In the genomic region with DNA sequence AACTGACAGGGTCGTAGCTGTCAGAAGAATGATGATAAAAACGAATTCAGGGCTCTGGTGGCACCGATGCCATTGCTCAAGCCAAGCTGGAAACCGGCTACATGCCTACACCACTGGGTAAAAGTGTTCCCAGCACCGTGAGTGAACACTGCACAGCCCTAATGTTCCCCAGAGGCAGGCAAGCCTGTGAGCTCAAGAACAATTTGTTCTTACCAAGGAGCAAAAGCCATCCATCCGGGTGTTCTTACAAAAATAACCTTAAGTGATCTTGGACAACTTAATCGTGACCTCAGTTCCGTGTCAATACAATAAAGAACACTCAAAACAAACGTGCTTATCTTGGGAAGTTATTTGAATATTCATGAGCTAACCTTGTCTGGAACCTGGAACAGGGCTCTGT, we compare ENCODE assay signal across 13 mouse cellular contexts. TPM values are rescaled to one million over a fixed set of nuclear protein-coding genes. Genes with fewer than 3 reads are reported as not detected.
DNase-seq lines count a peak whose midpoint lies in the region; ATAC-seq and TF ChIP-seq lines count a peak whose summit lies in the region.
"Had no signal": no experiment of that assay in that cellular context is flagged by ENCODE, and none has a peak within 500 bp of the region (broad histone marks: within the 10 kb centered on the region; RNA-seq: fewer than 3 reads in every experiment).

No protein-coding gene starts in this region.

- no peak overlapping the region for H3K9ac ChIP-seq in hindbrain, embryonic 12.5 days
- H3K9ac ChIP-seq in ES-E14 (ENCODE audit: insufficient read depth, low read depth, low read length, poor library complexity, severe bottlenecking), result peak overlapping the region; percentile 18; the same call in 1 of the 2 replicates
- no peak overlapping the region for H3K9ac ChIP-seq in lung, embryonic 16.5 days (ENCODE audit: low read length)

- H3K27ac ChIP-seq in hindbrain, embryonic 10.5 days, result no peak overlapping the region
- no peak overlapping the region for H3K27ac ChIP-seq in hindbrain, embryonic 12.5 days
- no peak overlapping the region for H3K27ac ChIP-seq in ES-E14 (ENCODE audit: insufficient read depth, low read depth, low read length, poor library complexity, severe bottlenecking)
- H3K27ac ChIP-seq in lung, embryonic 16.5 days (ENCODE audit: low read length), result no peak overlapping the region
- H3K27ac ChIP-seq: left cerebral cortex, adult 2 months had no signal

- no peaks in the 10 kb centered on the region for H3K9me3 ChIP-seq in hindbrain, embryonic 10.5 days
- no peaks in the 10 kb centered on the region for H3K9me3 ChIP-seq in hindbrain, embryonic 12.5 days (replicated peaks)
- H3K9me3 ChIP-seq in ES-E14 (ENCODE audit: control insufficient read depth, insufficient read depth, low read depth, low read length), result no peaks in the 10 kb centered on the region
- H3K9me3 ChIP-seq in lung, embryonic 16.5 days (ENCODE audit: control insufficient read depth, low read length), result no peaks in the 10 kb centered on the region

- H3K27me3 ChIP-seq in hindbrain, embryonic 10.5 days (ENCODE audit: insufficient read depth, poor library complexity, severe bottlenecking), result peaks cover 10% of the 10 kb centered on the region
- peaks cover 11% of the 10 kb centered on the region for H3K27me3 ChIP-seq in hindbrain, embryonic 12.5 days
- peaks cover 2% of the 10 kb centered on the region; the same call in 1 of the 2 replicates for H3K27me3 ChIP-seq in lung, embryonic 16.5 days (ENCODE audit: control insufficient read depth, insufficient read depth, low read depth, low read length)

- in situ Hi-C loops in ES-E14 (cut with MboI; ENCODE audit: low sequenced_read_pairs in 2 of 2, unreplicated experiment in 2 of 2), result no loop called here

- peaks cover 46% of the 10 kb centered on the region for H3K4me1 ChIP-seq in hindbrain, embryonic 10.5 days (replicated peaks)
- peaks cover 25% of the 10 kb centered on the region for H3K4me1 ChIP-seq in hindbrain, embryonic 12.5 days
- peaks cover 6 to 7% of the 10 kb centered on the region in 2 experiments; a peak in 1 of 4 replicates for H3K4me1 ChIP-seq in ES-E14 (ENCODE audit: control insufficient read depth in 2 of 2, insufficient read depth in 2 of 2, low read length in 2 of 2, poor library complexity in 1 of 2)
- H3K4me1 ChIP-seq in lung, embryonic 16.5 days (replicated peaks; ENCODE audit: control insufficient read depth, insufficient read depth, low read length), result peaks cover 10% of the 10 kb centered on the region

- WGBS in hindbrain, embryonic 10.5 days, result 65% methylated on average over 9 of the region's 9 CpGs
- WGBS in hindbrain, embryonic 12.5 days, result 63% methylated on average over 9 of the region's 9 CpGs
- 37% methylated on average over 9 of the region's 9 CpGs for WGBS in lung, embryonic 16.5 days

- no peak overlapping the region for H3K4me2 ChIP-seq in hindbrain, embryonic 12.5 days (replicated peaks)
- peak overlapping the region; percentile 5; the same call in 1 of the 2 replicates for H3K4me2 ChIP-seq in lung, embryonic 16.5 days (ENCODE audit: low read depth, low read length)

- no peak for DNase-seq in hindbrain, embryonic 10.5 days (ENCODE audit: low spot score)
- DNase-seq in ES-E14 (ENCODE audit: low read depth, low spot score), result no peak
- peak; percentile 94 for DNase-seq in fat pad, adult 2 months (ENCODE audit: extremely low read depth, low read depth, low spot score)
- no peak for DNase-seq in right cerebral cortex, postnatal 14 days
- no peak for DNase-seq in spleen, adult 12 weeks (ENCODE audit: low spot score)
- no peak for DNase-seq in layer of hippocampus, postnatal 14 days (ENCODE audit: low spot score in 2 of 2)
- DNase-seq: adrenal gland, postnatal 36 days; cerebellum, adult 9-11 months; midbrain, embryonic 14.5 days had no signal

- peak overlapping the region; percentile 77; the same call in 1 of the 2 replicates for H3K4me3 ChIP-seq in hindbrain, embryonic 10.5 days
- no peak overlapping the region for H3K4me3 ChIP-seq in hindbrain, embryonic 12.5 days
- H3K4me3 ChIP-seq in ES-E14 (ENCODE audit: insufficient read depth in 1 of 2, low read depth in 1 of 2, low read length in 2 of 2, poor library complexity in 1 of 2, severe bottlenecking in 1 of 2), result peak overlapping the region; percentile 73 to 85
- no peak overlapping the region for H3K4me3 ChIP-seq in lung, embryonic 16.5 days (ENCODE audit: low read length)
- H3K4me3 ChIP-seq: erythroblast, embryonic 14.5 days; left cerebral cortex, adult 2 months had no signal

- no peak for ATAC-seq in hindbrain, embryonic 12.5 days (ENCODE audit: low FRiP score)
- ATAC-seq in lung, embryonic 16.5 days (ENCODE audit: low read depth), result no peak

- H3K36me3 ChIP-seq in hindbrain, embryonic 10.5 days, result peaks cover 17% of the 10 kb centered on the region
- no peaks in the 10 kb centered on the region for H3K36me3 ChIP-seq in hindbrain, embryonic 12.5 days
- no peaks in the 10 kb centered on the region; the same call in 1 of the 2 replicates for H3K36me3 ChIP-seq in ES-E14 (ENCODE audit: control insufficient read depth, insufficient read depth, low read length, poor library complexity, severe bottlenecking)
- no peaks in the 10 kb centered on the region for H3K36me3 ChIP-seq in lung, embryonic 16.5 days (ENCODE audit: control insufficient read depth, insufficient read depth, low read length)

TF ChIP-seq in ES-E14, 5 proteins besides CTCF, POLR2A, EP300 and RAD21:
- no peak for TF ChIP-seq HCFC1 (IDR thresholded peaks at IDR 0.05; ENCODE audit: borderline replicate concordance, insufficient read depth, low read length)
- no peak for TF ChIP-seq CHD2 (IDR thresholded peaks at IDR 0.05; ENCODE audit: low read depth, low read length)
- TF ChIP-seq MAFK (IDR thresholded peaks at IDR 0.05; ENCODE audit: insufficient read depth, low read depth, low read length), result no peak
- TF ChIP-seq ZC3H11A (IDR thresholded peaks at IDR 0.05; ENCODE audit: borderline replicate concordance, low read depth, low read length), result no peak
- TF ChIP-seq ZNF384 (IDR thresholded peaks at IDR 0.05; ENCODE audit: low read depth, low read length), result no peak

RNA-seq across cellular contexts. Expression of gene Hk2, which starts 3.2 kb away (rescaled TPM):
- polyA plus RNA-seq in hindbrain, embryonic 10.5 days (2016; fragmentation: Nextera tagmentation; extraction: Ambion mirVana), result 18.7 and 32.0 TPM in 2 replicates
- polyA plus RNA-seq in hindbrain, embryonic 12.5 days (2016; fragmentation: Nextera tagmentation; extraction: Ambion mirVana), result 9.5 and 11.8 TPM in 2 replicates
- total RNA-seq in ES-E14 (2012; rRNA removed), result 155 and 204 TPM in 2 replicates
- polyA plus RNA-seq in lung, embryonic 16.5 days (2015; fragmentation: Nextera tagmentation; extraction: Ambion mirVana), result 12.7 and 16.7 TPM in 2 replicates
- 10 to 100 TPM in 1 of 2 experiments, 1 to 10 TPM in 1; 9.3 to 11.2 TPM for total RNA-seq in layer of hippocampus, postnatal 14 days (2021)

Comparison
In these comparisons a context has a peak if more than half of its experiments do, and no peak if none do; other contexts are left out.
1. H3K4me3 ChIP-seq: peak in hindbrain, embryonic 10.5 days (single experiment) and ES-E14 (2 of 2); none in hindbrain, embryonic 12.5 days (single experiment) and lung, embryonic 16.5 days (single experiment).